Mouse (Mus musculus) Muller cell, postnatal 12 days (primary cell): Measurements from ENCODE around the gene Irf8.
"Not testable (repeated sequence)": the region's sequence is repeated elsewhere in the genome, so short reads cannot be mapped to it uniquely, and the experiment has no call there.

Experiments
- DNase-seq: peaks from one replicate; pipeline ENCODE4 v3.0.0-alpha.2; 2015; ENCODE audit errors: inconsistent ontology term

Irf8 gene

GRCm38 (mm10) chr8:120719586-120720236, 16.4 kb upstream of the Irf8 start:
- DNase-seq: no peak

DNA sequence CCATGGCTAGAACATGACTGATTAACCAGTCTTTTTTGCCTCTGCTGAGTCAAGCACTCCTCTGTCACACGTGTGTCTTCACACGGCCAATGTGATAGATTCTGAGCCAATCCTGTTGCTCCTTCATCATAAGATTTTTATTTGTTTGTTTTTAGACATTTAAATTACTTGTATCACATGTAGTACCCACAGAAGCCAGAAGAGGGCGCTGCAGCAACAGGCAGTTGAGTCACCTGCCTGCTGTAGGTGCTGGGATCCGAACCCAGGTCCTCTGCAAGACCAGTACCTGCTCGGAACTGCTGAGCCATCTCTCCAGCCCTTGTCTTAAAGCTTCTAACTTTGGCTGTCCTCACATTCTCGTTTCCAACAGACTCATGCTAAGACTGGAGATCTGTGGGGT, 13.1 kb upstream of the Irf8 start:
- DNase-seq: no peak

DNA sequence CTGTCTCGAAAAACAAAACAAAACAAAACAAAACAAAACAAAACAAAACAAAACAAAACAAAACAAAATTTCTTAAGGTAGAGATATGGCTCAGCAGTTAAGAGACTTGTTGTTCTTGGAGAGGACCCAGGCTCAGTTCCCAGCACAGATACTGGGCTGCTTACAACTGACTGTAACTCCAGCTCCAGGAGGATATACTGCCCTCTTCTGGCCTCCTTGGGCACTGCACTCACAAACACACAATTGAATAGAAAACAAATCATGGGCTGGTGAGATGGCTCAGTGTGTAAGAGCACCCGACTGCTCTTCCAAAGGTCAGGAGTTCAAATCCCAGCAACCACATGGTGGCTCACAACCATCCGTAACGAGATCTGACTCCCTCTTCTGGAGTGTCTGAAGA, 12.1 kb upstream of the Irf8 start:
- DNase-seq: not testable (repeated sequence)

- DNase-seq: no peak
Observed at GRCm38 (mm10) chr8:120724816-120725575, 11.2 kb upstream of the Irf8 start.

DNA sequence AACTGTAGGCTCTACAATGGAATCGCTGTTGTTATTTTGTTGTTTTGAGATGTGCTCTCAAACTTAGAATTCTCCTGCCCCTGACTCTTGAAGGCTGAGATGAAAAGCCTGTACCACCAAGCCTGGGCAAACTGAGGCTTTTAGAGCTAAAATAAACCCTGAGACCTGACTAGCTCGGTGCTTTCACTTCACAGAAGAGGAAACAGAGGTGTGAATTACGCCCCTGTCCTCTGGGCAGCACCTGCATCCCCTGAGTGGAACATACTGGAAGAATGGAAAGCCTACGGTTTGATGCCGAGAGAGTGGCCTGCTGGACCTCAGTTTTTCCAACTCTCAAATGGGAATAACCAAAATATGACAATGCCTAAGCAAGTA, 10.6 kb upstream of the Irf8 start:
- no peak for DNase-seq

DNA sequence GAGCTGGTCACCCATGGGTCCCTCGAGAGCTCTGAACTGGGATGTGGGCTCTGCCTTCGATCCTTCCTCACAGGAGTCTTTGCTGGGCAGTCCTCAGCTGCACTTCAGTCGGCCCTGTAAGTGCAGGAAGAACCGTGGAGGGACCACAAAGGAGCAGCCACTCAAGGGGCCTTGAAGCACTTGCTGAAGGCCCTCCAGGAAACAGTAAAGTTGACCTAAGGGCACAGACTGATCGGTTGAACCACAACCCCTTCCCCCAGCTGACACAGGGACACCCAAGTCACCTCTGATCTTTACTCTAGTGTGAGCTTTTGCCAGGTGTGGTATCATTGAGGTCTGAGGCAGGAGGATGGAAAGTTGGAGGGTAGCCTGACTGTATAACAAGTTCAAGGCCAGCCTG, 10.1 kb upstream of the Irf8 start:
- no peak for DNase-seq

GRCm38 (mm10) chr8:120728488-120729160, 7.5 kb upstream of the Irf8 start:
- no peak for DNase-seq

DNA sequence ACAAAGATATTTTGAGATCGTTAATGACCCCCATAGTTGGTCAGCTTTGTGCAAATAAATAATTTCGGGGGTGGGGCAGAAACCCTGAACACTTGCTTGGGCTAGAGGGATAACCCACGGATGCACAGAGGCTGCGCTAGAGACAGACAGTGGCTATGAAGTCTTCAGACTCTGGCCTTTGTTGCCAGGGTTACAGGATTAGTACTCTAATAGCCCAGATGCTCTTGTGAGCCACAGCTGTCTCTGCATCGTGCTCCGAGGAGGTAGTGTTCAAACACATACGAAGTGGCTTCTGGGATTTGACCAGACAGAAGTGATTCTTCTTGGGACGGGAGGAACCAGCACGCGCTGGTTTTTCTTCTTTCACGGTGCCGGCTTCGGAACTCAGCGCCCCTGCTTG, 4.6 kb upstream of the Irf8 start:
- DNase-seq: no peak

DNA sequence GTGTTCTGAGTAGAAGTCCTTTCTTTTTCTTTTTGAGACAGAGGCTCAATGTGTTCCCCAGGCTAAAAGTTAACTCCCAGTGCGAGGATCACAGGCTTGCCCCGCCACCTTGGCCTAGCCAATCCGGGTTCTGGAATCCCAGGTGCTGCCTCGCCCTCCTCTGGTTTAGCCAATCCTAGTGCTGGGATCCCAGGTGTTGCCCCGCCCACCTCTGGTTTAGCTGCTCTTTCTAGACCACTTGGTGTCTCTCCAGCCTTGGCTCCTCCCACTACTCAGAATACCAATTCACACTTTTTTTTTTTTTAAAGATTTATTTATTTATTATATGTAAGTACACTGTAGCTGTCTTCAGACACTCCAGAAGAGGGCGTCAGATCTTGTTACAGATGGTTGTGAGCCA, 4.1 kb upstream of the Irf8 start:
- no peak for DNase-seq

GRCm38 (mm10) chr8:120736486-120736885, 328 bp downstream of the Irf8 start:
- DNase-seq: peak; percentile 68

DNA sequence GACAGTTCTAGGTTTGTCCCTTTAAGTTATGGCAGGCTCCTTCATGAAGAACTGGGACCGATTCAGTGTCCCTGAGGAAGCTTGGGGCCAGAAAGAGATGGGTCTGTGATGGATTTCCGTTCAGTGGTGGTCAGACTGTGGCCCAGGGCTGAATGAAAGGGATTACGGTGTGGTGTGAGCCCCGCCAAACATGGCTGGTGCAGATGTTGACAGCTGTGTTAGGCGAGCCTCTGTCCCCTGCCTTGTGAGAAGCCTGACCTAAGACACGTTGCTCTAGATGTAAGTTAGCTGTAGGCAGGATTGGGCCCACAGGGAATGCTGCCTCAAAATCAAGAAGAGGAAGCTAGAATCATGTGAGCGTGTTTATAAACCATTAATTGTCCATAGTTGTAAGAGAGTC, 1.0 kb downstream of the Irf8 start:
- no peak for DNase-seq

- peak; percentile 26 for DNase-seq
Observed at GRCm38 (mm10) chr8:120738771-120739170, 2.6 kb downstream of the Irf8 start.

GRCm38 (mm10) chr8:120739526-120739925, 3.4 kb downstream of the Irf8 start:
- DNase-seq: no peak

DNA sequence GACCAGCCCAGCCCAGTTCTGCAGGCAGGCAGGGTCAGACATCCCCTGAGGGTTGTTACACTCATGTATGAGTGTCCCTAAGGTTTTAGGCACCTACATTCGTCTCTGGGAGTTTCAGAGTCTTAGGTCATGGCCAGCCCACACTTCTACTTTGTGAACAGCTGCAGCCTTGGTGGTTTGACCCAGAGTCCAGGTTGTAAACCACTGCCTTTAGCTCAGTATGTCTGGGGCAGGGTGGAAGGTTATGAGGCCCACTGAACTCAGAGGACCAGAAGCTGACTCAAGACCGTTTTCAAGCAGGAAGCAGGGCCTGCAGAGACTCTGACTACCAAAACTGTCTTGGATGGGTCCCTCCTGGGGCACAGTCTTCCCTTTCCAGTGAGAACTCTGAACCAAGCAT, 4.4 kb downstream of the Irf8 start:
- DNase-seq: no peak

- DNase-seq: no peak
Observed at GRCm38 (mm10) chr8:120741001-120741400, 4.8 kb downstream of the Irf8 start.

GRCm38 (mm10) chr8:120741815-120742530, 5.8 kb downstream of the Irf8 start:
- DNase-seq: no peak

DNA sequence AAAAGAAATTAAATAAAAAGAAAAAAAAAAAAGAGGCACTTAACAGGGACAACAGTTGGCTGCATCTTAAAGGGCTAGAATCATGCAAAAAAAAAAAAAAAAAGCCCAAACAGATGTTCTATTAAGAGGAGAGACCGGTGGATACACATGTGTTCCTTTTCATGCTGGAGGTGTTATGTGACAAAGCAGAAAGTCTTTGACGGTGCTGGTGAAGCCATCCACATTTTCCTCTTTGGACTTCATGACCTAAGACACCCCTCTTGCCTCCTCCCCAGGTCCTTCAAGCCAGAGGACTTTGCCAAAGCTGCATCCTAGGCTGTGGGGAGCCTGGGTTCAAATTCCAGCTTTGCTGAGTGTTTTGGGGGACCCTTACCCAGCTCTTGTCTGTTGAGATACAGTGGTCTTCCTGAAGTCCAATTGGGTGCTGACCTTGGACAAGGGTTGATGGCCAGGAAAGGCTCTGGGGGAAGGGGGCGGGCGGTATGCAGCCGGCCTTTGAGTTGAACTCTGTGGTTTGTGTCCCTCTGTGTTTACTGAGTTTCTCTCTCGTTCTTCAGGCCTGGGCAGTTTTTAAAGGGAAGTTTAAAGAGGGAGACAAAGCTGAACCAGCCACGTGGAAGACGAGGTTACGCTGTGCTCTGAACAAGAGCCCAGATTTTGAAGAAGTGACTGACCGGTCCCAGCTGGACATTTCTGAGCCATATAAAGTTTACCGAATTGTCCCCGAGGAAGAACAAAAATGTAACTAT, 7.2 kb downstream of the Irf8 start:
- peak; percentile 88 for DNase-seq

GRCm38 (mm10) chr8:120743898-120744290, 7.7 kb downstream of the Irf8 start:
- DNase-seq: no peak

DNA sequence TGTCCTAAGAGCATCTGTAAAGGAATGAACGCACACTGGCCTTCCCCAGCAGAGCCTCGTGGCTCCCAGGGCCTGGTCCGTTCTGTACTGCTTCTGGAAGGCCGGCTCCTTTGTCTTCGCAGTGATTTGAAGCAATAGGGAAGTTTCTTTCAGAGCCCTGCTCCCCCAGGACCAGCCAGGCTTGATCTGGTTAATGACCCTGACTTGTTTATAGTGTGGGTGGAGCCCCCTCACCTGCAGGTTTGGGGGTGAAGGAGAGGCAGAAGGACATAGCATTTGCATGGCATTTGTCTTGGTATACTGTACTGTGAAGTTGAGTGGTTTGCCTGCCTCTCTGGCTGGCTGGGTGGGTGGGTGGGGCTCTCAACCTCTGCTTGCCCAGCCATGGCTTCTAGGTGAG, 8.3 kb downstream of the Irf8 start:
- no peak for DNase-seq

DNA sequence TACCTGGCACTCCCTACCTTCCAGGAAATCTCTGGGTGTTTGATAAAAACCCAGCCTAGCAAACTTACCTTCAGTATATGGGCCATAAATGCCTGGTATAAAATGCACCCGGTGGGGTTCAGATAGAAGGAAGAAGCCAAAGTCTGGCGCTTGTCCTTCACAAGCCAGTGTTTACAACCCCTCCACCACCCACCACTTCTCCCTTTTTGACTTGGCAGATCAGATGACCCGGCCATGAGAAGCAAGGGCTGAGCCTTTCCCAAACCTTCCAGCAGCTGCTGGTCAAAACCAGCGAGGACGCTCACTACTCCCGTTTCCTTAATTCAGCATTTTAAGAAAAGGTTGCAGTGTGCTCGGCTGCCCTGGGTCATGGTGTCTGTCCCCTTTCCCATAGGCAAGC, 9.1 kb downstream of the Irf8 start:
- no peak for DNase-seq

GRCm38 (mm10) chr8:120746007-120746701, 10.0 kb downstream of the Irf8 start:
- no peak for DNase-seq
